Mouse (Mus musculus) c-Kit-positive CD71-negative TER-119-negative erythroid progenitor cells, embryonic 14.5 days (primary cell): ENCODE measurements around the gene Pou2f1.

Source experiments
- DNase-seq: peaks from one replicate; pipeline ENCODE4 v3.0.0-alpha.2; 2013; ENCODE audit warnings: low read depth

Pou2f1 gene

DNA sequence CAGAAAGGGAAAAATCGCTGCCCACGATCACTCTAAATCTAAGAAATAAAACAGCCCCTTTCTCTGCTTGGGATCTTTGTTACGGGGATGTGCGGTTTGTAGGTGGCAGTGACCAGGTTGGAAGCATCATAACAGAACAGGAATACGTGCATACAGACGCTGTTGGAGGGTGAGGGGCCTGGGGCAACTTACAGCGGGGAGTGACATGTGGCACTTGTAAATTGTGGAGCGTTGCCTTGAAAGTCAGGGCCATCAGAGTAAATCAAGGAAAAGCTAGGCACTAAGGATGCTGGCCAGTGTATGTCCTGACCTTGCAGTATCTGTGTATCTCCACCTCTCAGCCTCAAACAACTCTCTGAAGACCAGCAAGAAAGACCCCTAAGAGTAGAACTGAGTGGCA lies 154.1 kb downstream of the Pou2f1 start:
- DNase-seq = no peak

DNA sequence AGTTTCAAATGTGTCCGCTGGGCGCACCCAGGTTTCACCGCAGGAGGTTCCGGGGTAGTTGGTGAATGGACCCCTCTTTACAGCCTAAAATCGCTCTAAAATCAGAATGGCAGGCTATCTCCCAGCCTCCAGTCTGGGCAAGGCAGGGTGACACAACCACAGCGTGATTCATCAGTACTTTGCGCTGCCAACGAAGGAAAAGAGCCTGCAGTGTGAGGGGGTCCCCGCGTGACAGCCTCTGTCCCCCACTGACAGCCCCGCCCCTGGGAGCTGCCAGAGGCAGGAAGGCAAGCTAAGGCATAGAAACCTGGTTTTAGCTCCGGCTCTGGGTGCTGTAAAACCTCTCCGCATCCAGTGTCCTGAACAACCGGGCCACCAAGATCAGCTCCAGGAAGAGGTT lies 157.1 kb downstream of the Pou2f1 start:
- no peak for DNase-seq

- no peak for DNase-seq
Observed at GRCm38 (mm10) chr1:165844956-165845355, 157.5 kb downstream of the Pou2f1 start.

DNA sequence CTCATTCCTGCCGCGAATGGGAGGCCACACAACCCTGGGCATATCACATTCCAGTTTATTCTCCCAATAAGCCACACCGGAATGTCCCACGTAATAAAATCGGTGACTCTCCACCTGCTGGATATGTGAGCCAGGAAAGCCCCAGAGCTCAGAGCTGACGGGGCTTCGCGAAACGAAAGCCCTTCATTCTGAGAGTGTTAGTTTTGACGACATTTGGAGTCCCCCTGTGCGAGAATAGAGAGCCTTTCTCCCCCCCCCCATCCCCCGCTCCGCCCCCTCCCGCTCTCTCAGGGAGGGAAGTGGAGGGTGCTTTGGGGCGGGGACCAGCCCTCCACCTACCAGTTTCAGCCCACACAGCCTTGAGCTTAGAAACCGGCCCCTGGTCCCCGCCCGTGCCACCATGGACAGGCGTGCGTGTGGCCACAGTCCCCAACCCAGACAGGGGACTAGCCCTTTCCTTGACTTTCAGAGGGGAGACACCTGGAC lies 158.0 kb downstream of the Pou2f1 start:
- DNase-seq = no peak

DNA sequence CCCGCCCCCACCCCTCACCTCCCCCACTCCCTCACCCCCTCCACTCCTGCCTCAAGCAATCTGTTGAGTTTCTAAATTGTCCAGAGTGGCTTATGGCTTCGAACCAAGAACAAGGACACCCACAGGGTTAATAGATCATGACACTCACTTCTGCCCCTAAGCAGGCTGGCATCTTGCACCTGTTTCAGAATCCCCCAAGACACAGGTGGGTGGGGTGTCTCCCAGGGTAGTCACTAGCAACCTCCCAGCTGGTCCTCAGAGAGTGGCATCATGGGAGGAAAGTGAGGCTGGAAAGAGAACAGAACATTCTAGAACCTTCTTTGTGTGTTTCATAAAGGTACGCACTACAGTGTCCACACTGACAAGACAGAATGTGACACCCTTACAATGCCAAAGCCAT lies 158.9 kb downstream of the Pou2f1 start:
- no peak for DNase-seq

DNA sequence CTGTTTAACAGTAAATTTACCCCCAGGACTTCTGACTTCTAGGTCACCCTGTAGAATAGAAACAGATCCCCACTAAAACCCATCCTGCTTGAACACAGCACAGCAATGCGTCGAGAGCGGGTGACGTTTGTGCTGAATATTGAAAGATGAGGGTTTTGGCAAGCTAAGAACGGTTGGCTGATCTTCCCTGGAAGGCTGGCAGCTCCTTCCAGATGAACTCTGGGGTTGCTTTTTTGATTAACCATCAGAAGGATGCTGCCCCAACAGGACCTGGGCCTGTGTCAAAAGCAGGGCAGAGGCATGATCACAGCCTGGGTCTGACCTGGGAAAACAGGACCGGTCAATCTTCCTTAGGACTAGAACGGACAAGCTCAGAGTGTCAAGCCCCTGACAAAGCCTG lies 160.3 kb downstream of the Pou2f1 start:
- no peak for DNase-seq

GRCm38 (mm10) chr1:165840548-165841230 lies 161.8 kb downstream of the Pou2f1 start:
- no peak for DNase-seq

- DNase-seq = no peak
Observed at GRCm38 (mm10) chr1:165839201-165839600, 163.3 kb downstream of the Pou2f1 start.

GRCm38 (mm10) chr1:165837546-165837945 lies 164.9 kb downstream of the Pou2f1 start:
- no peak for DNase-seq

GRCm38 (mm10) chr1:165836461-165836860 lies 166.0 kb downstream of the Pou2f1 start:
- no peak for DNase-seq

- no peak for DNase-seq
Observed at GRCm38 (mm10) chr1:165834633-165834975, 167.9 kb downstream of the Pou2f1 start.

DNA sequence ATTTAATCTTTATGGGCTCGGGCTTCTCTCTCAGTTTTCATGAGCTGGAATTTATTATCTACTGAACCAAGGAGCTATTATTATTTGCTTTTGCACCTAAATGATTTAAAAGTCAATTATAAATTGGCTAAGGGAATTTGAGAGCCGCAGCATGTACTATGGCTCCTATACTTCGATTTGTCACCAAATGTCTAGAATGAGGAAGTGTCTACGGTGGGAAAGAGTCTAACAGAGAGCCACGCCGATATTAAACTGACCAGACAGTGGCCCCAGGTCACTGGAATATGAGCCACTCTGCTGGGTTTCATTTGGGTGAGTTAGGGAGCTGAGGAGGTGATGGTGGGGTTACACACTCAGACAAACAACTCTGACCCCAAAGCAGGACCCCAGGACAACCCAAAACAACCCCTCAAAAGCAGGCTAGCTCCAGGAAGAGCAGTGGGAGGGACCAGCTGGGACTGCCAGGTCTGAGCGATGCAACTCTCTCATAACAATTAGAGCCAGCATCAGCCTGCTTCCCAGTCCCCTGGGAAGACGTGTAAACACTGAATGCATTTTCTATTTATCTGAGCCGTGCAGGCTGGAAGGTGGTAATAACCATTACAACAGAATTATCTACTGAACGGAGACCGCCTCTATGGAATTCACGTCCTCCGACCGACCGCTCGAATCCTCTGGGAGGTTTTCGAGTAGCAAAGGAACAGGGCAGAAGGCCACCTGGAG lies 168.4 kb downstream of the Pou2f1 start:
- DNase-seq = no peak

- DNase-seq = no peak
Observed at GRCm38 (mm10) chr1:165833244-165833643, 169.2 kb downstream of the Pou2f1 start.

- no peak for DNase-seq
Observed at GRCm38 (mm10) chr1:165829890-165830289, 172.6 kb downstream of the Pou2f1 start.

- no peak for DNase-seq
Observed at GRCm38 (mm10) chr1:165828615-165829014, 173.9 kb downstream of the Pou2f1 start.

GRCm38 (mm10) chr1:165828173-165828572 lies 174.3 kb downstream of the Pou2f1 start:
- DNase-seq = no peak

DNA sequence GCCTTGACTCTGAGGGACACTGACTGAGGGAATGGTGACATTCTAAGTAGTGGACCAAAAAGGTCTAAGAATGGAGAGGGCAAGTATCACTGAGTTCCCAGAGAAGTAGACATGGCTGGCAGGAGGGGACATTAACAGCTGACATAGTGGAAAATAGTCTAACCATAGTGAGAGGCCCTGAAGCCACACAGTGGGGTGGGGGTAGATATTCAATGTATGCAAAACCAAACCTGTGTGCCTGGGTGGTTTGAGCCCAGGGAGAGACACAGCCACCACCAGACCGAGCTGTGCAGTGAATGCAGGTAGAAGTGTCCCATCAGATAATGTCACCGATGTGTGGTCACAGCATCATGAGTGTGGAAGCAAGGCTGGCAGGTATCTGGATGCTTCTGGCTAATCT lies 180.4 kb downstream of the Pou2f1 start:
- DNase-seq = no peak

DNA sequence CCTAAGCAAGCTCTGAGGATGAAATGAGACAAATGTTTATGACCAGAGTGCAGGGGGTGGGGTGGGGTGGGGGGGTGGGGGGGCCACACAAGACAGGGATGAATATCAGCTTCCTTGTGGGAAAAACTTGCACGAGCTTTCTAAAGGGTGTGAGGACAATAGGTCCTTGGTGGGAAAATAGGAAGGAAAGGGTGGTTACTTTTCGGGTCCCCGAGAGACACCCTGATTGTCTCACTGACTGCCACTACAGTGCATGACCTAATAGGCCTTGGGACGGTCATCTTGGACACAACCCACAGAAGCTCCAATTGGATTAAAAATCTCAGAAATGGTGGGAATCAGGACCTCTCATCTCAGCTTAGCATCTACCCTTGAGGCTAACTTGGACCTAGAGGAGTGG lies 183.3 kb downstream of the Pou2f1 start:
- no peak for DNase-seq

DNA sequence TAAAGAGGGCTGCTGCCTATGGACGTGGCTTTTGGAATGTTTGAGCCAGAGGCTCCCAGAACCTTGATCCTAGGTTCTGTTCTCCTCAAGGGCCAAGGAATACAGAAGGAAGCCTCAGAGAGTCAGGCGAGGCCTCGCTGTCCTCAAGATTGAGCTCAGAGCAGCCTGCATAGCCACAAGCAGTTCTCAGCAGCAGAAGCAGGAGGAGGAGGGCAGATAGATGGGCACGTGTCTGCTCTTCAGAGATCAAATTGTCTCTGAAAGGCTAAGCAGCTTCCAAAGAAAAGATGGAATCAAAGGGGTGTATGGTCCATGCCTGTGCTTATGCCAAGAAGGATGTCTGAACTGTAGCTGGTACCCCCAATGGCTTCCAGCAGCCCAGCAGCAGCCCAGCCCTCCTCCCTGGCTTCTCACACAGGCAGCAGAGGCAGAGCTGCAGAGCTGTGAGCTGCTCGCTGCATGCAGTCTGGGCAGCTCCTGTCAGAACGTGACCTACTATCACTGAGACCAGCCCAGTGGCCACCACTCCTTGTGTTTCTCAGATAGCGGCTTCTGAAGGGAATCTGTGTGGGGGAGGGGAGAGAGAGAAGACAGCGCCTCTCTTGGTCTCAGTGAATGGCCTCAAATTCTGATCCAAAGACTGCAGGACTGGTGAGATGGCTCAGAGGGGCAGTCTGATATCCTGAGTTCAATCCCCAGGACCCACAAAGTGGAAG lies 184.2 kb downstream of the Pou2f1 start:
- DNase-seq = no peak

- DNase-seq = no peak
Observed at GRCm38 (mm10) chr1:165817264-165817663, 185.2 kb downstream of the Pou2f1 start.

DNA sequence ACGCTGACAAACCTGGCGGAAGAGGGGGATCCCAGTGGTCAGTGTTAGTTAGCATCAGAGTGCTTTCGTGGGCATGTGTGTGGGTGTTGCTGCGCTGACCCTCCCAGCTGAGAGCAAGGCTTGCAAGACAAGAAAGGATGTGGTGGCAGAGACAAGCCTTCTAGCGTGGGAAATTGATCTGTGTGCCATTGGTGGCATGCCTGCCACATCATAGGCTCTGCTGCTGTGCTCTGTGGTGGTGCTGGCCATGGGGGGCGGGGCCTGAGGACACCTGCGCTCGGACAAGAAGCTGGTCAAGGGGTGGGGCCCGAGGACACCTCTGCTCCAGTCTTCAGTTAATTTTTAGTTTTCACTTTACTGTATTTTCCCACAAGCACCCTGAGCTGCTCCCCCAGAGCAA lies 186.1 kb downstream of the Pou2f1 start:
- DNase-seq = no peak
